Mouse (Mus musculus) kidney, embryonic 16.5 days (tissue): ENCODE results near the gene Hmga2. TPM values are rescaled to one million over a fixed set of nuclear protein-coding genes. Genes with fewer than 3 reads are reported as not detected.

Experiments
- ATAC-seq: fragments of 200-750 bp; cut with Nextera tagmentation; 2 replicates; pipeline ENCODE4 v1.8.0; 2017; ENCODE audit warnings: moderate TSS enrichment; ENCODE audit not compliant: low FRiP score, low TSS enrichment
- H3K27ac ChIP-seq: fragments of 300-500 bp; sonication (generic); 2 replicates; pipeline ENCODE4 v1.5.1; 2014; ENCODE audit warnings: low read length
- H3K27me3 ChIP-seq: fragments of 300-500 bp; sonication (generic); 2 replicates; pipeline ENCODE4 v1.6.1; 2014; ENCODE audit warnings: low read length, control low read depth, mixed read lengths; ENCODE audit not compliant: insufficient read depth
- H3K36me3 ChIP-seq: fragments of 300-500 bp; sonication (generic); 2 replicates; pipeline ENCODE4 v1.6.1; 2014; ENCODE audit warnings: low read length, control low read depth, mixed read lengths; ENCODE audit not compliant: insufficient read depth
- H3K4me1 ChIP-seq: fragments of 300-500 bp; sonication (generic); 2 replicates; pipeline ENCODE4 v1.6.1; 2014; ENCODE audit warnings: low read length, control low read depth, mixed read lengths; ENCODE audit not compliant: insufficient read depth
- H3K4me2 ChIP-seq: fragments of 300-500 bp; sonication (generic); replicated peaks from 2 replicates; pipeline ENCODE4 v1.6.1; 2014; ENCODE audit warnings: low read depth, low read length
- H3K4me3 ChIP-seq: fragments of 300-500 bp; sonication (generic); 2 replicates; pipeline ENCODE4 v1.5.1; 2014; ENCODE audit warnings: mild to moderate bottlenecking, low read length
- H3K9ac ChIP-seq: fragments of 300-500 bp; sonication (generic); replicated peaks from 2 replicates; pipeline ENCODE4 v1.6.1; 2014; ENCODE audit warnings: low read length
- H3K9me3 ChIP-seq: fragments of 300-500 bp; sonication (generic); 2 replicates; pipeline ENCODE4 v1.6.1; 2016; ENCODE audit warnings: low read length, control low read depth
- WGBS: fragments of 180-500 bp; shearing (Covaris S2); extraction: QIAGEN DNeasy Blood & Tissue Kit; methylation state at CpG from one replicate; pipeline ENCODE4 v1.1.7; 2014; 5-methylcytosine and 5-hydroxymethylcytosine counted together
- polyA plus RNA-seq: library from polyadenylated mRNA; unstranded; fragments of >200 nt; fragmentation: Nextera tagmentation; extraction: Ambion mirVana; gene quantifications from 2 replicates; pipeline ENCODE4 v1.2.1, GENCODE M21; 2015

Hmga2 gene
- polyA plus RNA-seq, 1 experiment from 2014 or later = 15.4 TPM

DNA sequence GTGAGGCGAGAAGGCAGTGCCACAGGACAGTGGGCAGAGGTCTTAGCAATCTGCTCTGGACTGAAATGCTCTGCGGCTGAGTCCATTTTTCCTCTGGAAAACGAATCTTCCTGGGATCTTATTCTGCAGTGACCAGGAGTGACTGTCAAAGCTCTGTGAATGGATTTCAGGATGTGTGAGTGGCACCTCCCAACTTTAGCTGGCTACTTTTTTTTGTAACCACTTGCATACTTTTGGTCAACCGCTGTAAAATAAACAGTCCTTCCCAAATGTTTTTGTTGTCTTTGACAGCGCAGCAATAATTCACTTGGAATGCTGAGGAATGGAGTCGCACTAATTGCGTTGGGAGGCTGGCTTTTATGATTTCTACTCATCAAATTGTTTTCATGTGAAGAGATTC is 45.8 kb downstream of the Hmga2 start:
- Histone ChIP-seq H3K9ac (no peak overlapping the region), H3K27ac (peak overlapping the region; percentile 51; the same call in 1 of the 2 replicates), H3K9me3 (no peaks in the 10 kb centered on the region), H3K4me2 (no peak overlapping the region), H3K4me1 (peaks cover 91% of the 10 kb centered on the region), H3K4me3 (no peak overlapping the region), H3K36me3 (peaks cover 1% of the 10 kb centered on the region; the same call in 1 of the 2 replicates), H3K27me3 (no peaks in the 10 kb centered on the region)
- ATAC-seq = no peak
- WGBS = 31% methylated on average over 7 of the region's 7 CpGs

DNA sequence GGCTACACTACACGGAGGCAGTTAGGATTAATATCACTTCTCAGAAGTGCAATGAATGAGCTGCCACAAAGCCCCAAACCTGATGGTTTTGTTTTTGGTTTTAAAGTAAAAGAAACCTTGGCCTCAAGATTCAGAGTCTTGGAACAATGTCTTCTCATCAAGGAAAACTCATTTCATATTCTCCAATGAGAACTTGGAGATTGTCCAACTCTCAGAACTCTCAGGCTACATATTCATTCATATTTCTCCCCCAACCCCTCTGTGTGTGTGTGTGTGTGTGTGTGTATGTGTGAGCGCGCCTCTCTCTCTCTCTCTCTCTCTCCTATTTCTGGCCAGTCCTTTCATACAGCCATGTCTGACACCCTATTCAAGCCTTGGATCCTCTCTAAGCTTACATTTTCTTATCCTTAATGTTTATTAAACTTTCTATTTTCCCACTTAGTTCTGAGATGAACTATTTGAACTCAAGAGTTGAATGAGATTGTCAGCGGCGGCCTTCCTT is 46.5 kb downstream of the Hmga2 start:
- 65% methylated on average over 5 of the region's 5 CpGs for WGBS
- Histone ChIP-seq H3K27me3 (no peaks in the 10 kb centered on the region), H3K9me3 (no peaks in the 10 kb centered on the region), H3K9ac (no peak overlapping the region), H3K27ac (peak overlapping the region; percentile 51; the same call in 1 of the 2 replicates), H3K4me3 (no peak overlapping the region), H3K4me2 (no peak overlapping the region), H3K4me1 (peaks cover 85% of the 10 kb centered on the region), H3K36me3 (no peaks in the 10 kb centered on the region)
- no peak for ATAC-seq

DNA sequence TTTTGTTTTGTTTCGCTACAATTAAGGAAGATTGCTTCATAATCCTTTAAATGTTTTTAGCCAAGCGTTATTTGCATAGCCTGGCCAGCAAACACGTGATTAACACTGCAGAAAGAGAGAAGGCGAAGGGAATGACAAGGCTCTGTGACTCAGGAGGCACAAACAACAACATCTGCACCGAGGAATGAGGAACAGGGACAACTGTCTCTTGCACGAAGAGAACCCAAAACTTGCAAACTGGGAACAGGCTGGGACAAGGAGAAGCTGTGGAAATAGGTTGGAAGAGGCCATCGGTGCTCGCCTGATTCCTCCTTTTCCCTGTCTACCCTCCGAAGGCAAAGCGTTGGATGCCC is 47.1 kb downstream of the Hmga2 start:
- Histone ChIP-seq H3K9ac (peak overlapping the region; percentile 8; the same call in 1 of the 2 replicates), H3K36me3 (no peaks in the 10 kb centered on the region), H3K9me3 (no peaks in the 10 kb centered on the region), H3K27me3 (no peaks in the 10 kb centered on the region), H3K4me3 (no peak overlapping the region), H3K4me1 (peaks cover 81% of the 10 kb centered on the region), H3K4me2 (peak overlapping the region; percentile 38), H3K27ac (peak overlapping the region; percentile 56)
- ATAC-seq = no peak
- WGBS = 65% methylated on average over 10 of the region's 10 CpGs

DNA sequence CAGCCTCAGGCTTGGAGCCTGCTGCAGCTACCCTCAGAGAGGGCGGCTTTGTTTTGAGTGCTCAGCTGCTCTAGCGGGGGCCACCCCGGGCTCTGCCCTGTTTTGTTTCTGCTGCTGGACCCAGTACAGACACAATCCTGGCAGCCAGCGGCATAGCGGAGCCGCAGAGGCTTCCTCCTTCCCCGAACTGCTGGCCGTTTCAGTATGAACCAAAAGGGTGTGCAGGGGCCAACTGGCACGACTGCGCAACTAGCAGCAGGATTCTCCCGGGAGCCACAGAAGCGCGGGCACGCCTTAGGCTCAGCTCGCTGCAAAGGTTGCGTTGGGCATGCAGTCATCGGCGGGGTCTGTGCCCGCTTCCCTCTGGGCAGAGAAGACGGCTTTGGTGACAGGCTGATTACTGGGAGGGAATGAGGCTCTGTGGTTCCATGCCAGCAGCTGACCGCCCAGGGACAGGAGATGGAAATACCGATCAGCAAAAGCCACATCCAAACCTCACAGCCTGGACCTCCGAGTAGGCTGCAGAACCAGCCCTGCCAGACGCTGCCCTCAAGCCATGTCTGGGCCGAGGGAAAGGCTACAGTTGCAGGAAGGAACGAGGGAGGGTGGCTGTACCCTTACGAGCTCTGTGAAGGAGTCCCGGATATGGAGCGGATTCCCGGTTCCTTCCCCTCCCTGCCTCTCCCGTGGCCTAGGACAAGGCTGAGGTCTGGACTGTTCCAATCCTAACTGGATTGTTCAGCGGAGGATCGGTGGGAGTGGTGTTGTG is 47.7 kb downstream of the Hmga2 start:
- Histone ChIP-seq H3K36me3 (no peaks in the 10 kb centered on the region), H3K27me3 (no peaks in the 10 kb centered on the region), H3K27ac (peak overlapping the region; percentile 56), H3K4me1 (peaks cover 81% of the 10 kb centered on the region), H3K9me3 (no peaks in the 10 kb centered on the region), H3K4me3 (no peak overlapping the region), H3K9ac (peak overlapping the region; percentile 8; the same call in 1 of the 2 replicates), H3K4me2 (peak overlapping the region; percentile 38)
- peak; percentile 16; the same call in 1 of the 2 replicates for ATAC-seq
- WGBS = 49% methylated on average over 33 of the region's 33 CpGs

DNA sequence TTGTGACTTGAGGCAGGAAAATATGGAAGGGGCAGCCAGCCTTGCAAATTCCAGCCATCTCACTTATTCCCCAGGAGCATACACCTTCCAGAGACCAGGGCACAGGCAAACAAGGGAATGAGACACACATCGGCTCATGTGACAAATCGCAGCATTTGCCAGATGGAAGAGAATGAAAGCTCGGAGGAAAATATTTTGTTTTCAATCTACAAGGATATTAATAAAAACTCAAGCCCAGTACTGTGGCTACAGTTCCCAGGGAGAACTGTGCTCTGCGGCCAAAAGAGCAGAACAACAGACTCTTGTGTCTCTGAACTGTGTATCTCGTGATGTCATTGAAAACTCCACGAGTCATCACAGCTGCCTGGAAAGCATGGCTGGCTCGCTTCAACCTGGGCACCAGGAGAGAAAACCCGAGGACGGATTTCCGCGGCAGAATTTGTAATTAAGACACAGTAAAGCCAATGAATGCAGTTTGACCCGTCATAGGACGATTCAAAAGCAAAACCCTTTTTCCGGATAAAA is 50.1 kb downstream of the Hmga2 start:
- H3K4me1 ChIP-seq = peaks cover 79% of the 10 kb centered on the region
- H3K4me2 ChIP-seq = no peak overlapping the region
- no peaks in the 10 kb centered on the region for H3K36me3 ChIP-seq
- no peak overlapping the region for H3K4me3 ChIP-seq
- no peak overlapping the region for H3K9ac ChIP-seq
- H3K27ac ChIP-seq = 0 out of 2 replicates have a peak overlapping the region, but pooled peaks have one; percentile 20
- no peaks in the 10 kb centered on the region for H3K9me3 ChIP-seq
- H3K27me3 ChIP-seq = no peaks in the 10 kb centered on the region
- ATAC-seq = no peak
- 68% methylated on average over 14 of the region's 14 CpGs for WGBS

DNA sequence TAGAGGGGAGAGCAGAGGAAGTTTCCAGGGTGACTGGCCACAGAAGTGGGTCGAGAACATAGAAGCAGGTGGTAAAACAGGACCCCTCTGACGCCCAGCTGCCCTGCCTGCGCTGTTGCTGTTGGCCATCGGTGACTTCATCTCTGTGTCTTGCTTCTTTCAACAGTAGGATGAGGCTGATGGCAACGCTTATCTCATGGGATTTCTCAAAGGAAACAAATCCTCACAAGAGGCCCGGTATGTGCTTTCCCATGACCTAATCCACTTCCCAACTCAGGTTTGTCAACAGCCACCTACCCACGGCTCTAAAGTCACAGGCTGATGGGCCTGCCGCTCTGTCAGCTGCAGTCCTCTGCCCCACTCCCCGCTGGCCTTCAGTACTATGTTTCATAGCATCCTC is 52.3 kb downstream of the Hmga2 start:
- no peaks in the 10 kb centered on the region for H3K36me3 ChIP-seq
- ATAC-seq = no peak
- 0 out of 2 replicates have a peak overlapping the region, but pooled peaks have one; percentile 21 for H3K27ac ChIP-seq
- no peaks in the 10 kb centered on the region for H3K9me3 ChIP-seq
- H3K27me3 ChIP-seq = no peaks in the 10 kb centered on the region
- peaks cover 79% of the 10 kb centered on the region for H3K4me1 ChIP-seq
- H3K4me3 ChIP-seq = no peak overlapping the region
- H3K9ac ChIP-seq = no peak overlapping the region
- H3K4me2 ChIP-seq = no peak overlapping the region
- WGBS = 55% methylated on average over 9 of the region's 9 CpGs

DNA sequence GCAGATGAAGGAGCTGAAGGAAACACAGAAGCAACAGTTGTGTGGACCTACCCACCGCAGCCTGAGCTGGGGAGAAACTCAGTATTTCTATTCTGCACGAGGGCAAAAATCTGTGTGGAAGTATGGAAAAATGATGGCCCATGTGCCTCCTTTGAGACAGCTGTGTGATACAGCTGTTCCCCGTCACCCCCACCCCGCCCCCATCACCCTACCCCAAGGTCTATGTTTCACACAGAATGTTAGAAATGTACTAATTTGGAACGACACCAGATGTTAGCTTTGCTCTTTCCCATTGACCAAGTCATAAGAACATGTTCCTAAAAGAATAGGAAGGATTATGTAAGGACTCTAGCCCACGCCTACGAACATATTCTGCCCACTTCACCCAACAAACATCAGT is 53.0 kb downstream of the Hmga2 start:
- ATAC-seq = no peak
- no peaks in the 10 kb centered on the region for H3K36me3 ChIP-seq

DNA sequence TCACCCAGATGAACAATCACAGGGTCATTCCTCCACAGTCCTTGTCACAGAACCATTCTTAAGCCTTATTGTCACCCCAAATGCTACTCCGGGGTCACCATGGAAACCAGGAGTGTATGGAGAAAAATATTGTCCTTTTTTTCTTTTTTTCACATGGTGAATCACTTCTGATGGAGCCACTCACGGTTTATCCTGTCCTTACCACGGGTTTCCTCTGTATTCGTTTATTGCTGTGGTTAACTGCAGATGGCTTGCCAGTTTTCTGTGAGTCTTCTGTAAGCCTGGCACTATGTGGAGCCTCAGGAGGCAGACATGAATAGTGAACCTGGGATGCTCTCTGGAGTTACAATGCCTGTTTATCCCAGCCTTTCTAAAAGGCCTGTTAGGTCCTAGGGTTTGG is 53.4 kb downstream of the Hmga2 start:
- H3K4me3 ChIP-seq = no peak overlapping the region
- peak overlapping the region; percentile 28; the same call in 1 of the 2 replicates for H3K9ac ChIP-seq
- 57% methylated on average over 4 of the region's 4 CpGs for WGBS
- peak overlapping the region; percentile 78; the same call in 1 of the 2 replicates for H3K27ac ChIP-seq
- H3K27me3 ChIP-seq = no peaks in the 10 kb centered on the region
- no peaks in the 10 kb centered on the region for H3K36me3 ChIP-seq
- peaks cover 79% of the 10 kb centered on the region for H3K4me1 ChIP-seq
- no peak overlapping the region for H3K4me2 ChIP-seq
- no peak for ATAC-seq
- H3K9me3 ChIP-seq = no peaks in the 10 kb centered on the region

More for the DNA sequence above, 53.0 kb downstream of the Hmga2 start:
- Histone ChIP-seq H3K9me3 (no peaks in the 10 kb centered on the region), H3K4me1 (peaks cover 79% of the 10 kb centered on the region), H3K4me3 (no peak overlapping the region), H3K27ac (peak overlapping the region; percentile 47; the same call in 1 of the 2 replicates), H3K4me2 (no peak overlapping the region), H3K27me3 (no peaks in the 10 kb centered on the region), H3K9ac (no peak overlapping the region; the same call in 1 of the 2 replicates)
- WGBS = 44% methylated on average over 7 of the region's 7 CpGs

DNA sequence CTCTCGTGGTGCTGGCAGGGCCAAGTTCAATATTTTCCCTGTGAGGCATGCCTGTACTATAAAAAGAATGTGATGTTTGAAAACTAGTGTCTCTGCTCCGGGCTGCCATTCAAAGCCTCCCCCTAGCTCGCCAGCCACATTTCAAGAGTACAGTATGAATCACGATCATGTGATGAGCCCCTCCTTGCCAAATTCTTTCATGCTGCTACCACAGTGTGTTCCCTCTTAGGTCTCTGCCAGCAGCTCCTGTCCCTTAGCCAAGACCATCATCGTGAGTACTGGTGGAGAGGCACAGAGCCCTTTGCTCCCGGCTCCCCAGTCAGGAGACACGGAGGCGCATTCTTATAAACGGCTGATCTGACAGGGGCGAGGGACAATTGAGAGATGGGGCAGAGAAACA is 54.2 kb downstream of the Hmga2 start:
- Histone ChIP-seq H3K27me3 (no peaks in the 10 kb centered on the region), H3K9ac (peak overlapping the region; percentile 28), H3K27ac (peak overlapping the region; percentile 78), H3K9me3 (no peaks in the 10 kb centered on the region), H3K36me3 (no peaks in the 10 kb centered on the region), H3K4me3 (no peak overlapping the region), H3K4me2 (peak overlapping the region; percentile 17; the same call in 1 of the 2 replicates), H3K4me1 (peaks cover 78% of the 10 kb centered on the region)
- ATAC-seq = no peak
- 12% methylated on average over 10 of the region's 10 CpGs for WGBS
